Mouse (Mus musculus) lung, postnatal 0 days (tissue): ENCODE measurements around the gene Fam216a.

Experiments used
- CTCF ChIP-seq: IDR thresholded peaks from 2 replicates; pipeline ENCODE4 v1.5.1; 2016; ENCODE audit warnings: antibody characterized with exemption, mild to moderate bottlenecking
- EP300 ChIP-seq: IDR thresholded peaks from 2 replicates; pipeline ENCODE4 v1.6.1; 2016; ENCODE audit warnings: antibody characterized with exemption, mild to moderate bottlenecking, control low read depth

DNA sequence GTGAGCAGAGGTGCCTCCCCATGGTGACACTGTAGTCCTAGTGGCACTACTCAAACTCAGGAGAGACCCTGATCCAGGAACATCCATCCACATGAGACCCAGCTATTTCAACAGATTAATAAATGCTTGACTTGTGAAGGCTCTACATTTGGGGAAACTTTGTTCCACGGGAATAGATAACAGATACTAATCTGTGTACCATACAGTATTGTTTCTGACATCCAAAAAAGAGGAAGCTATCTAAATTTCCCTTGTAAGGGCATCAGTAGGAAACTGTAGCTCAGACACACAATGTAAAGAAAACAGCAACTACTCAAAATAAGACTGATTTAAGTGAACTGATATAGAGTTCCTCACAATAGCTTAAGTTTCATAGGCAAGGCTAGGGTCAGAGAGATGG is 29.3 kb downstream of the Fam216a start:
- TF ChIP-seq EP300 = no peak
- TF ChIP-seq CTCF = no peak
